Comparison of ENCODE assay signal across 15 mouse cellular contexts in genomic region chr1:42253786-42254185, GRCm38 (mm10).
"Had no signal": no experiment of that assay in that cellular context is flagged by ENCODE, and none has a peak within 500 bp of the region (broad histone marks: within the 10 kb centered on the region; RNA-seq: fewer than 3 reads in every experiment).

No protein-coding gene starts in this region.

- DNase-seq: kidney, adult 18-20 months; kidney, postnatal 25 days; layer of hippocampus, adult 9-11 months; lung, adult 2 months; lung, postnatal 10 days; lung, postnatal 4 days; right cerebral cortex, postnatal 4 days; spleen, adult 18-20 months; thymus, adult 2 months; thymus, postnatal 25 days had no signal

- H3K4me3 ChIP-seq: limb, embryonic 10.5 days; liver, embryonic 15.5 days; midbrain, embryonic 10.5 days; midbrain, embryonic 15.5 days; neural tube, embryonic 13.5 days had no signal

- H3K27ac ChIP-seq: limb, embryonic 10.5 days; liver, embryonic 15.5 days; midbrain, embryonic 15.5 days; neural tube, embryonic 13.5 days had no signal

- ATAC-seq: midbrain, embryonic 15.5 days had no signal

- H3K4me1 ChIP-seq: liver, embryonic 15.5 days had no signal
